Mouse (Mus musculus) heart, adult 2 months (tissue): ENCODE measurements around the gene Gm20388. TPM values are rescaled to one million over a fixed set of nuclear protein-coding genes. Genes with fewer than 3 reads are reported as not detected.
A peak's percentile ranks its signal among the peaks of the same experiment; 100 is the strongest.

Experiments used
- DNase-seq, 2 experiments: peaks; one replicate each; pipeline ENCODE4 v3.0.0; 2021
- H3K27ac ChIP-seq: fragments of 200-600 bp; 2 replicates; pipeline ENCODE4 v1.8.1; 2022
- H3K27me3 ChIP-seq: fragments of 200-500 bp; 2 replicates; pipeline ENCODE4 v1.6.1; 2012; ENCODE audit warnings: mild to moderate bottlenecking, low read length, inconsistent platforms, mixed read lengths; ENCODE audit not compliant: control insufficient read depth, insufficient read depth
- H3K36me3 ChIP-seq: fragments of 200-500 bp; 2 replicates; pipeline ENCODE4 v1.6.1; 2012; ENCODE audit warnings: low read length, inconsistent platforms; ENCODE audit not compliant: control insufficient read depth, insufficient read depth
- H3K4me1 ChIP-seq: fragments of 200-500 bp; 2 replicates; pipeline ENCODE4 v1.6.1; 2011; ENCODE audit warnings: low read length; ENCODE audit not compliant: control insufficient read depth, insufficient read depth
- H3K4me3 ChIP-seq: fragments of 200-600 bp; 2 replicates; pipeline ENCODE4 v1.8.1; 2022
- H3K79me2 ChIP-seq: fragments of 200-500 bp; replicated peaks from 2 replicates; pipeline ENCODE4 v1.6.1; 2012; ENCODE audit warnings: mild to moderate bottlenecking, inconsistent platforms, low read length, moderate library complexity, mixed read lengths; ENCODE audit not compliant: control insufficient read depth, insufficient read depth
- H3K9ac ChIP-seq: fragments of 200-500 bp; 2 replicates; pipeline ENCODE4 v1.6.1; 2012; ENCODE audit warnings: low read depth, mild to moderate bottlenecking, control low read depth, inconsistent platforms, low read length, mixed read lengths
- CTCF ChIP-seq: fragments of 200-600 bp; IDR thresholded peaks from 2 replicates; pipeline ENCODE4 v1.8.1; 2022; ENCODE audit warnings: antibody characterized with exemption, mild to moderate bottlenecking, moderate library complexity
- EP300 ChIP-seq: fragments of 200-500 bp; IDR thresholded peaks from 2 replicates; pipeline ENCODE4 v1.6.1; 2011; ENCODE audit warnings: low read depth, low read length, control low read depth; ENCODE audit not compliant: insufficient read depth
- POLR2A ChIP-seq: fragments of 200-500 bp; IDR thresholded peaks from 2 replicates; pipeline ENCODE4 v1.6.1; 2011; ENCODE audit warnings: mild to moderate bottlenecking, low read depth, low read length, control low read depth; ENCODE audit not compliant: insufficient read depth
- WGBS: fragments of 180-500 bp; shearing (Covaris S2); methylation state at CpG from one replicate; pipeline ENCODE4 v1.1.7; 2018; 5-methylcytosine and 5-hydroxymethylcytosine counted together
- intact Hi-C: fragments of 180-260 bp; cut with DNase I; formaldehyde crosslinking; loops from one replicate; pipeline ENCODE4 v1.15.1; 2025
- polyA plus RNA-seq: library from polyadenylated mRNA; depleted of rRNA; stranded (reverse); fragments of >200 nt; gene quantifications from 2 replicates; pipeline ENCODE4 v1.2.3, GENCODE M21; 2012
- total RNA-seq, 2 experiments: library from RNA; stranded (reverse); gene quantifications; 2 replicates each; pipeline ENCODE4 v1.2.3; 2021

Gene Gm20388
- total and polyA plus RNA-seq, 3 experiments: 1.8 to 32.3 TPM; not detected in 1

DNA sequence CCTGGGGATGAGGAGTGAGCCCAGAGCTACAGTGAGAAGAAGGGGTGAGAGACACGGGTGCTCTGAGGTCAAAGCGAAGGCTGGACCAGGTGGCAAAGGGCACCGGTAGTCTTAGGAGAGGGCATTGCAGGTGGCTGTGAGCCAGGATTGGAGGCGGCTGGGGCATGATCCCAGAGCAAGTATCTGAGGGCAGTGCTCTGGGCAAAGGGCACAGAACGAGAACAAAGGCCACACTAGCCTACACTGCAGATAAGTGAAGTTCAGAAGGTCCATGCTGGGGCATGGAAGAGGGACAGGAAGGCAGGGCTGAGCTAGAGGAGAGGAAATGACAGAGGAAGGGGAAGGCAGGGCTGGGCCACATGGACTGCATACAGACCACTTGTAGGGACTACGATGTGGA, 531.0 kb downstream of the Gm20388 start:
- peaks cover 10% of the 10 kb centered on the region for H3K4me1 ChIP-seq
- no peak overlapping the region for H3K4me3 ChIP-seq
- TF ChIP-seq EP300: 0 out of 2 replicates have a peak, but pooled peaks have one; percentile 12
- TF ChIP-seq CTCF: no peak
- intact Hi-C loops: no loop called here
- H3K79me2 ChIP-seq: no peaks in the 10 kb centered on the region
- no peak overlapping the region for H3K27ac ChIP-seq
- no peaks in the 10 kb centered on the region for H3K27me3 ChIP-seq
- no peak overlapping the region for H3K9ac ChIP-seq
- DNase-seq: no peak
- WGBS: 48% methylated on average over 6 of the region's 6 CpGs
- H3K36me3 ChIP-seq: no peaks in the 10 kb centered on the region

- H3K27ac ChIP-seq: no peak overlapping the region
- intact Hi-C loops: no loop called here
- WGBS: 33% methylated on average over 4 of the region's 4 CpGs
- no peaks in the 10 kb centered on the region for H3K79me2 ChIP-seq
- H3K27me3 ChIP-seq: no peaks in the 10 kb centered on the region
- H3K36me3 ChIP-seq: no peaks in the 10 kb centered on the region
- TF ChIP-seq CTCF (no peak), POLR2A (no peak)
- H3K4me1 ChIP-seq: peaks cover 10% of the 10 kb centered on the region
- DNase-seq: no peak
- H3K9ac ChIP-seq: no peak overlapping the region
- H3K4me3 ChIP-seq: no peak overlapping the region
These were observed 531.8 kb downstream of the Gm20388 start for GRCm38 (mm10) chr8:120442306-120443003.

- Histone ChIP-seq H3K9ac (no peak overlapping the region), H3K27me3 (no peaks in the 10 kb centered on the region), H3K79me2 (no peaks in the 10 kb centered on the region), H3K27ac (no peak overlapping the region), H3K4me1 (peaks cover 11% of the 10 kb centered on the region), H3K36me3 (no peaks in the 10 kb centered on the region), H3K4me3 (no peak overlapping the region)
- no peak for DNase-seq
- 77% methylated on average over 10 of the region's 10 CpGs for WGBS
- intact Hi-C loops: no loop called here
- TF ChIP-seq EP300 (no peak), CTCF (no peak), POLR2A (no peak)
These were observed 534.6 kb downstream of the Gm20388 start for GRCm38 (mm10) chr8:120445249-120445648.

- TF ChIP-seq EP300: no peak
- no peak for TF ChIP-seq CTCF
- no peak for TF ChIP-seq POLR2A
- no peaks in the 10 kb centered on the region for H3K36me3 ChIP-seq
- no peak for DNase-seq
- H3K79me2 ChIP-seq: no peaks in the 10 kb centered on the region
- no peaks in the 10 kb centered on the region for H3K27me3 ChIP-seq
- H3K9ac ChIP-seq: no peak overlapping the region
- 94% methylated on average over 6 of the region's 6 CpGs for WGBS
- H3K4me1 ChIP-seq: peaks cover 1% of the 10 kb centered on the region; the same call in 1 of the 2 replicates
- H3K27ac ChIP-seq: no peak overlapping the region
- intact Hi-C loops: no loop called here
- no peak overlapping the region for H3K4me3 ChIP-seq
These were observed 537.5 kb downstream of the Gm20388 start for GRCm38 (mm10) chr8:120448131-120448530.

DNA sequence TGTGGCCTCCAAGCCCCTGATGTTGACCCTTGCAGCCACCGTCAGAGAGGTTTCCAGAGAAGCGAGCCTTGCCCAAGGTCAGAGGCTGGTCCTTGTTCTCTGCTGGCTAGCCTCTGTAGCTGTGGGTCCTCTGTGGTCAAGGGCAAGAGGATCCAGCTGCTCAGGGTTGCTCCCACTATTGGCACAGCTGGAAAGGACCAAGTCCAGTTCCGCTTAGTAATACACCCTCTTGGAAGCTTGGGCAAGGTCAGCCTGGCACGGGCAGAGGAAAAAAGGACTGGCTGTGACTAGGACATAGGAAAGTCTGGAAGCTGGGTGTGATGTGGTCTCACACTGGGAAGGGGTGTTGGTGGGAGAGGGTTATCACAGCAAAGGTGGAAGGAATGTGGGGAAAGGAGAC, 538.5 kb downstream of the Gm20388 start:
- WGBS: 74% methylated on average over 4 of the region's 4 CpGs
- H3K27ac ChIP-seq: no peak overlapping the region
- H3K4me1 ChIP-seq: peaks cover 1% of the 10 kb centered on the region; the same call in 1 of the 2 replicates
- H3K79me2 ChIP-seq: no peaks in the 10 kb centered on the region
- no peak overlapping the region for H3K4me3 ChIP-seq
- no peaks in the 10 kb centered on the region for H3K27me3 ChIP-seq
- intact Hi-C loops: no loop called here
- no peak overlapping the region for H3K9ac ChIP-seq
- peak in 1 of 2 experiments; percentile 28 for DNase-seq
- no peaks in the 10 kb centered on the region for H3K36me3 ChIP-seq
- TF ChIP-seq CTCF: no peak
- no peak for TF ChIP-seq EP300
- TF ChIP-seq POLR2A: no peak

- Histone ChIP-seq H3K79me2 (no peaks in the 10 kb centered on the region), H3K27ac (no peak overlapping the region), H3K27me3 (no peaks in the 10 kb centered on the region), H3K9ac (no peak overlapping the region), H3K4me3 (no peak overlapping the region), H3K36me3 (no peaks in the 10 kb centered on the region), H3K4me1 (peaks cover 1% of the 10 kb centered on the region; the same call in 1 of the 2 replicates)
- no peak for DNase-seq
- WGBS: 52% methylated on average over 17 of the region's 17 CpGs
- TF ChIP-seq EP300 (no peak), POLR2A (no peak), CTCF (no peak)
- intact Hi-C loops: no loop called here
These were observed 539.0 kb downstream of the Gm20388 start for GRCm38 (mm10) chr8:120449608-120450031.
